Mouse (Mus musculus): ENCODE data around the gene Igsf3.
A peak's percentile ranks its signal among the peaks of the same experiment; 100 is the strongest.
"Not testable (repeated sequence)": the region's sequence is repeated elsewhere in the genome, so short reads cannot be mapped to it uniquely, and the experiment has no call there.

Igsf3 gene

GRCm38 (mm10) chr3:101404620-101405415, 27.9 kb downstream of the Igsf3 start:
- no peak for DNase-seq (ENCODE audit: low spot score)

GRCm38 (mm10) chr3:101405495-101405894, 28.6 kb downstream of the Igsf3 start:
- peak; percentile 33 for DNase-seq (ENCODE audit: low spot score)

- DNase-seq (ENCODE audit: low spot score): no peak
Observed at GRCm38 (mm10) chr3:101406097-101406496, 29.2 kb downstream of the Igsf3 start.

GRCm38 (mm10) chr3:101407568-101407967, 30.7 kb downstream of the Igsf3 start:
- no peak for DNase-seq (ENCODE audit: low spot score)

- DNase-seq (ENCODE audit: low spot score): peak; percentile 49
Observed at GRCm38 (mm10) chr3:101408953-101409750, 32.3 kb downstream of the Igsf3 start.

- no peak for DNase-seq (ENCODE audit: low spot score)
Observed at GRCm38 (mm10) chr3:101410202-101410601, 33.3 kb downstream of the Igsf3 start.

GRCm38 (mm10) chr3:101410745-101411144, 33.9 kb downstream of the Igsf3 start:
- no peak for DNase-seq (ENCODE audit: low spot score)

- no peak for DNase-seq (ENCODE audit: low spot score)
Observed at GRCm38 (mm10) chr3:101411626-101412025, 34.7 kb downstream of the Igsf3 start.

GRCm38 (mm10) chr3:101412115-101412514, 35.2 kb downstream of the Igsf3 start:
- no peak for DNase-seq (ENCODE audit: low spot score)

GRCm38 (mm10) chr3:101413013-101413412, 36.1 kb downstream of the Igsf3 start:
- DNase-seq (ENCODE audit: low spot score): not testable (repeated sequence)

GRCm38 (mm10) chr3:101418740-101419652, 42.1 kb downstream of the Igsf3 start:
- DNase-seq (ENCODE audit: low spot score): no peak

GRCm38 (mm10) chr3:101419653-101419994, 42.7 kb downstream of the Igsf3 start:
- DNase-seq (ENCODE audit: low spot score): no peak

- DNase-seq (ENCODE audit: low spot score): no peak
Observed at GRCm38 (mm10) chr3:101423188-101423587, 46.3 kb downstream of the Igsf3 start.

GRCm38 (mm10) chr3:101424295-101424885, 47.5 kb downstream of the Igsf3 start:
- DNase-seq (ENCODE audit: low spot score): no peak

GRCm38 (mm10) chr3:101429982-101430754, 53.3 kb downstream of the Igsf3 start:
- DNase-seq (ENCODE audit: low spot score): no peak

- DNase-seq (ENCODE audit: low spot score): no peak
Observed at GRCm38 (mm10) chr3:101430755-101431115, 53.9 kb downstream of the Igsf3 start.

GRCm38 (mm10) chr3:101435672-101436071, 58.8 kb downstream of the Igsf3 start:
- no peak for DNase-seq (ENCODE audit: low spot score)

GRCm38 (mm10) chr3:101436469-101436868, 59.6 kb downstream of the Igsf3 start:
- DNase-seq (ENCODE audit: low spot score): no peak

GRCm38 (mm10) chr3:101437021-101437563, 60.2 kb downstream of the Igsf3 start:
- DNase-seq (ENCODE audit: low spot score): no peak

- DNase-seq (ENCODE audit: low spot score): no peak
Observed at GRCm38 (mm10) chr3:101443265-101443881, 66.5 kb downstream of the Igsf3 start.
